Mouse (Mus musculus) adrenal gland, adult 8-10 months (tissue): Measurements from ENCODE around the gene Sptan1. TPM values are rescaled to one million over a fixed set of nuclear protein-coding genes. Genes with fewer than 3 reads are reported as not detected.

Experiments
- DNase-seq: peaks from one replicate; pipeline ENCODE4 v3.0.0; 2022
- total RNA-seq, 4 experiments: library from RNA; stranded (reverse); gene quantifications; 2 replicates each; pipeline ENCODE4 v1.2.4; 2022

Sptan1 gene
- total RNA-seq, 4 experiments from 2014 or later, result 163 to 298 (median 244) TPM

- peak; percentile 61 for DNase-seq
Observed at GRCm38 (mm10) chr2:30062249-30063093, 97.1 kb downstream of the Sptan1 start.

- peak; percentile 62 for DNase-seq
Observed at GRCm38 (mm10) chr2:30063235-30063634, 97.9 kb downstream of the Sptan1 start.

- DNase-seq, result no peak
Observed at GRCm38 (mm10) chr2:30063791-30064190, 98.4 kb downstream of the Sptan1 start.

- no peak for DNase-seq
Observed at GRCm38 (mm10) chr2:30064298-30064697, 98.9 kb downstream of the Sptan1 start.

- peak; percentile 96 for DNase-seq
Observed at GRCm38 (mm10) chr2:30066046-30066901, 100.9 kb downstream of the Sptan1 start.

GRCm38 (mm10) chr2:30067031-30067888 is 101.9 kb downstream of the Sptan1 start:
- DNase-seq, result no peak

GRCm38 (mm10) chr2:30067962-30068361 is 102.6 kb downstream of the Sptan1 start:
- no peak for DNase-seq

- DNase-seq, result no peak
Observed at GRCm38 (mm10) chr2:30072875-30073274, 107.5 kb downstream of the Sptan1 start.

GRCm38 (mm10) chr2:30073285-30073684 is 107.9 kb downstream of the Sptan1 start:
- DNase-seq, result no peak

- no peak for DNase-seq
Observed at GRCm38 (mm10) chr2:30075625-30076024, 110.3 kb downstream of the Sptan1 start.

- DNase-seq, result no peak
Observed at GRCm38 (mm10) chr2:30076439-30076838, 111.1 kb downstream of the Sptan1 start.

- no peak for DNase-seq
Observed at GRCm38 (mm10) chr2:30076959-30077358, 111.6 kb downstream of the Sptan1 start.

- DNase-seq, result peak; percentile 83
Observed at GRCm38 (mm10) chr2:30077502-30078348, 112.4 kb downstream of the Sptan1 start, which contains the start of gene Pkn3. Gene Pkn3 (plus strand): TSS chr2:30077684.

- no peak for DNase-seq
Observed at GRCm38 (mm10) chr2:30078349-30078712, 113.0 kb downstream of the Sptan1 start.

- DNase-seq, result no peak
Observed at GRCm38 (mm10) chr2:30078760-30079159, 113.4 kb downstream of the Sptan1 start.

- DNase-seq, result no peak
Observed at GRCm38 (mm10) chr2:30080181-30080800, 114.9 kb downstream of the Sptan1 start.
